Mouse (Mus musculus) liver, postnatal 0 days (tissue): ENCODE results near the gene Uroc1. TPM values are rescaled to one million over a fixed set of nuclear protein-coding genes. Genes with fewer than 3 reads are reported as not detected.
A peak's percentile ranks its signal among the peaks of the same experiment; 100 is the strongest.

ENCODE experiments used
- ATAC-seq: fragments of 200-750 bp; cut with Nextera tagmentation; 2 replicates; pipeline ENCODE4 v1.8.0; 2017; ENCODE audit warnings: mild to moderate bottlenecking, moderate library complexity
- DNase-seq: peaks from one replicate; pipeline ENCODE4 v3.0.0-alpha.2; 2016
- H3K27ac ChIP-seq: fragments of 300-500 bp; sonication (generic); 2 replicates; pipeline ENCODE4 v1.5.1; 2014; ENCODE audit warnings: antibody characterized with exemption, moderate library complexity, mild to moderate bottlenecking, low read depth
- H3K27me3 ChIP-seq: fragments of 300-500 bp; sonication (generic); 2 replicates; pipeline ENCODE4 v1.6.1; 2014; ENCODE audit warnings: low read length, control low read depth, mixed read lengths; ENCODE audit not compliant: insufficient read depth
- H3K36me3 ChIP-seq: fragments of 300-500 bp; sonication (generic); replicated peaks from 2 replicates; pipeline ENCODE4 v1.6.1; 2014; ENCODE audit warnings: mild to moderate bottlenecking, control low read depth, low read length, moderate library complexity, mixed read lengths; ENCODE audit not compliant: insufficient read depth
- H3K4me1 ChIP-seq: fragments of 300-500 bp; sonication (generic); 2 replicates; pipeline ENCODE4 v1.6.1; 2014; ENCODE audit warnings: antibody characterized with exemption, mild to moderate bottlenecking, control low read depth; ENCODE audit not compliant: insufficient read depth
- H3K4me2 ChIP-seq: fragments of 300-500 bp; sonication (generic); 2 replicates; pipeline ENCODE4 v1.6.1; 2014; ENCODE audit warnings: low read depth, mild to moderate bottlenecking, low read length, moderate library complexity, mixed read lengths
- H3K4me3 ChIP-seq: fragments of 300-500 bp; sonication (generic); 2 replicates; pipeline ENCODE4 v1.5.1; 2014; ENCODE audit warnings: low read depth, low read length
- H3K9ac ChIP-seq: fragments of 300-500 bp; sonication (generic); replicated peaks from 2 replicates; pipeline ENCODE4 v1.6.1; 2014; ENCODE audit warnings: mild to moderate bottlenecking, moderate library complexity
- H3K9me3 ChIP-seq: fragments of 300-500 bp; sonication (generic); 2 replicates; pipeline ENCODE4 v1.6.1; 2016; ENCODE audit warnings: mild to moderate bottlenecking, control low read depth, low read length, mixed read lengths
- CTCF ChIP-seq: sonication (generic); IDR thresholded peaks from 2 replicates; pipeline ENCODE4 v1.5.1; 2016; ENCODE audit warnings: antibody characterized with exemption, low read depth
- EP300 ChIP-seq: IDR thresholded peaks from 2 replicates; pipeline ENCODE4 v1.6.1; 2016; ENCODE audit warnings: antibody characterized with exemption, low read depth, mild to moderate bottlenecking
- WGBS: fragments of 180-500 bp; shearing (Covaris S2); extraction: QIAGEN DNeasy Blood & Tissue Kit; methylation state at CpG from one replicate; pipeline ENCODE4 v1.1.7; 2014; ENCODE audit not compliant: insufficient replicate concordance; 5-methylcytosine and 5-hydroxymethylcytosine counted together
- polyA plus RNA-seq: library from polyadenylated mRNA; unstranded; fragments of >200 nt; fragmentation: Nextera tagmentation; extraction: Ambion mirVana; gene quantifications from 2 replicates; pipeline ENCODE4 v1.2.1, GENCODE M21; 2015

The Uroc1 gene
- polyA plus RNA-seq, 1 experiment from 2014 or later, result 51.0 TPM

GRCm38 (mm10) chr6:90360024-90360781, 27.1 kb downstream of the Uroc1 start:
- no peaks in the 10 kb centered on the region for H3K4me1 ChIP-seq
- DNase-seq, result no peak
- TF ChIP-seq CTCF (no peak), EP300 (no peak)
- WGBS, result 50% methylated on average over 7 of the region's 7 CpGs
- no peak overlapping the region for H3K4me2 ChIP-seq
- no peak overlapping the region for H3K4me3 ChIP-seq
- no peaks in the 10 kb centered on the region for H3K27me3 ChIP-seq
- no peak overlapping the region for H3K9ac ChIP-seq
- H3K36me3 ChIP-seq, result peaks cover 17% of the 10 kb centered on the region; the same call in 1 of the 2 replicates
- no peaks in the 10 kb centered on the region for H3K9me3 ChIP-seq
- H3K27ac ChIP-seq, result no peak overlapping the region; the same call in 1 of the 2 replicates
- ATAC-seq, result no peak

- Histone ChIP-seq H3K4me1 (no peaks in the 10 kb centered on the region), H3K4me3 (no peak overlapping the region), H3K9me3 (no peaks in the 10 kb centered on the region), H3K9ac (no peak overlapping the region), H3K27ac (no peak overlapping the region), H3K36me3 (peaks cover 17% of the 10 kb centered on the region; the same call in 1 of the 2 replicates), H3K4me2 (no peak overlapping the region), H3K27me3 (no peaks in the 10 kb centered on the region)
- DNase-seq (no peak), ATAC-seq (no peak)
- TF ChIP-seq EP300 (no peak), CTCF (no peak)
- 62% methylated on average over 6 of the region's 6 CpGs for WGBS
Observed at GRCm38 (mm10) chr6:90360922-90361614, 28.0 kb downstream of the Uroc1 start.

GRCm38 (mm10) chr6:90363301-90363700, 30.2 kb downstream of the Uroc1 start:
- no peak for ATAC-seq
- Histone ChIP-seq H3K27ac (no peak overlapping the region), H3K9ac (no peak overlapping the region), H3K4me2 (no peak overlapping the region), H3K9me3 (no peaks in the 10 kb centered on the region), H3K4me1 (no peaks in the 10 kb centered on the region), H3K27me3 (no peaks in the 10 kb centered on the region), H3K4me3 (no peak overlapping the region), H3K36me3 (peaks cover 15% of the 10 kb centered on the region; the same call in 1 of the 2 replicates)
- TF ChIP-seq EP300 (no peak), CTCF (no peak)
- DNase-seq, result no peak
- WGBS, result 78% methylated on average over 5 of the region's 5 CpGs

- ATAC-seq (peak; percentile 95), DNase-seq (peak; percentile 97)
- WGBS, result 6% methylated on average over 39 of the region's 41 CpGs
- H3K9ac ChIP-seq, result peak within 1 kb of the TSS; percentile 87
- peaks cover 16% of the 10 kb centered on the region for H3K36me3 ChIP-seq
- TF ChIP-seq EP300, result no peak
- TF ChIP-seq CTCF, result no peak
- H3K27ac ChIP-seq, result peak within 1 kb of the TSS; percentile 52
- H3K9me3 ChIP-seq, result no peaks in the 10 kb centered on the region
- no peaks in the 10 kb centered on the region for H3K27me3 ChIP-seq
- peak within 1 kb of the TSS; percentile 75 for H3K4me3 ChIP-seq
- H3K4me1 ChIP-seq, result peaks cover 14% of the 10 kb centered on the region
- H3K4me2 ChIP-seq, result peak within 1 kb of the TSS; percentile 96
Observed at GRCm38 (mm10) chr6:90368976-90369724, 36.1 kb downstream of the Uroc1 start, which contains the start of gene Zxdc. Gene Zxdc, plus strand, starts transcription at chr6:90369492.

GRCm38 (mm10) chr6:90369725-90370553, 36.9 kb downstream of the Uroc1 start:
- H3K9me3 ChIP-seq, result no peaks in the 10 kb centered on the region
- ATAC-seq, result peak; percentile 66; the same call in 1 of the 2 replicates
- H3K9ac ChIP-seq, result peak overlapping the region; percentile 87
- peak overlapping the region; percentile 75 for H3K4me3 ChIP-seq
- H3K36me3 ChIP-seq, result peaks cover 19% of the 10 kb centered on the region
- no peaks in the 10 kb centered on the region for H3K27me3 ChIP-seq
- TF ChIP-seq CTCF, result no peak
- DNase-seq, result peak; percentile 36
- WGBS, result 2% methylated on average over 53 of the region's 98 CpGs
- peak overlapping the region; percentile 96 for H3K4me2 ChIP-seq
- peaks cover 17% of the 10 kb centered on the region for H3K4me1 ChIP-seq
- H3K27ac ChIP-seq, result peak overlapping the region; percentile 52
